Mouse (Mus musculus) myocyte (in vitro differentiated cells): Measurements from ENCODE around the gene Wdr31.

Experiments
- CEBPB ChIP-seq: IDR thresholded peaks from 2 replicates; pipeline ENCODE4 v1.6.1; 2011; ENCODE audit warnings: mild to moderate bottlenecking, moderate library complexity; ENCODE audit not compliant: poor library complexity, insufficient read depth, severe bottlenecking
- E2F4 ChIP-seq: IDR thresholded peaks from one replicate; pipeline ENCODE4 v1.6.1; 2011; ENCODE audit warnings: mild to moderate bottlenecking, control low read depth, moderate library complexity; ENCODE audit not compliant: insufficient read depth
- MYOG ChIP-seq, 3 experiments: IDR thresholded peaks; one replicate each; pipeline ENCODE4 v1.6.1; 2011; ENCODE audit warnings: control low read depth in 2 of 3, low read depth in 2 of 3, mild to moderate bottlenecking in 2 of 3; ENCODE audit not compliant: insufficient read length in 2 of 3, control insufficient read depth in 1 of 3, insufficient read depth in 1 of 3
- POLR2A ChIP-seq: IDR thresholded peaks from one replicate; pipeline ENCODE4 v1.6.1; 2011; ENCODE audit warnings: low read depth, mild to moderate bottlenecking, control low read depth, moderate library complexity; ENCODE audit not compliant: insufficient read length
- REST ChIP-seq: IDR thresholded peaks from one replicate; pipeline ENCODE4 v1.6.1; 2011; ENCODE audit warnings: mild to moderate bottlenecking, control low read depth, moderate library complexity; ENCODE audit not compliant: insufficient read depth, insufficient read length
- TCF12 ChIP-seq: IDR thresholded peaks from one replicate; pipeline ENCODE4 v1.6.1; 2011; ENCODE audit warnings: mild to moderate bottlenecking, control low read depth; ENCODE audit not compliant: poor library complexity, insufficient read depth, severe bottlenecking
- TCF3 ChIP-seq: IDR thresholded peaks from one replicate; pipeline ENCODE4 v1.6.1; 2011; ENCODE audit warnings: low read depth, control low read depth; ENCODE audit not compliant: insufficient read length
- USF1 ChIP-seq: IDR thresholded peaks from one replicate; pipeline ENCODE4 v1.6.1; 2011; ENCODE audit warnings: low read depth, mild to moderate bottlenecking, control low read depth, moderate library complexity

DNA sequence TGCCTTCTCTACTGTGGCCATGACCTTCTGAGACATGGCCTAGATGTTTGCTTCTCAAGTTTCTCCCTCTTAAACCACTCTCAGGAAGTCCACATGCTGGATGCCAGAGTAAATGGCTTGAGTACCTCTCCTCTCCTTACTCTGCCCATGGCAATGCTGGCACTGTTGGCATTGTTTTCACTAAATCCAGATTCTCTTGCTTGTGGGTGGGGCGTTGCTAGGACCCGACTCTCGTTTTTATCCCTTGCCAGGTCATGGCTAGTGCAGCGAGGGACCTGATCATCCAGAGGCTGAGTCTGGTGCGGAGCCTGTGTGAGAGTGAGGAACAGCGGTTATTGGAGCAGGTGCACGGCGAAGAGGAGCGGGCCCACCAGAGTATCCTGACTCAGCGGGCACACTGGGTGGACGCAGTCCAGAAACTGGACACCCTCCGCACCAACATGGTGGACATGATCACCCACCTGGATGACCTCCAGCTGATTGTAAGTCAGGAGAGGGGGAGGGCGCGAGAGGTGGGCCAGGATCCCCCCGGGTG, 15.5 kb upstream of the Wdr31 start:
- TF ChIP-seq TCF12 (no peak), CEBPB (no peak), POLR2A (no peak), REST (no peak), USF1 (no peak), E2F4 (no peak), MYOG (IDR thresholded peaks at IDR 0.05; ENCODE audit: control insufficient read depth in 1 of 3, insufficient read depth in 1 of 3, insufficient read length in 2 of 3, low read depth in 2 of 3) (no peak), TCF3 (no peak)
